Mouse (Mus musculus) ES-E14 (cell line): ENCODE results near the gene Slc36a2.

Experiments used
- CHD2 ChIP-seq: IDR thresholded peaks from 2 replicates; pipeline ENCODE4 v1.6.1; 2014; ENCODE audit warnings: mild to moderate bottlenecking, low read depth, low read length, inconsistent platforms
- MAFK ChIP-seq: IDR thresholded peaks from 2 replicates; pipeline ENCODE4 v1.6.1; 2014; ENCODE audit warnings: mild to moderate bottlenecking, low read depth, low read length, inconsistent platforms; ENCODE audit not compliant: insufficient read depth
- ZC3H11A ChIP-seq: IDR thresholded peaks from 2 replicates; pipeline ENCODE4 v1.6.1; 2012; ENCODE audit warnings: low read depth, mild to moderate bottlenecking, inconsistent platforms, low read length, borderline replicate concordance

- TF ChIP-seq ZC3H11A: no peak
- TF ChIP-seq MAFK: no peak
- no peak for TF ChIP-seq CHD2
Observed at GRCm38 (mm10) chr11:55110566-55111169, 74.2 kb downstream of the Slc36a2 start.
